Comparison of ENCODE assay signal across 13 mouse cellular contexts in genomic region chr17:80952305-80952704, GRCm38 (mm10). TPM values are rescaled to one million over a fixed set of nuclear protein-coding genes. Genes with fewer than 3 reads are reported as not detected.
DNase-seq lines count a peak whose midpoint lies in the region; ATAC-seq lines count a peak whose summit lies in the region.
"Had no signal": no experiment of that assay in that cellular context is flagged by ENCODE, and none has a peak within 500 bp of the region (broad histone marks: within the 10 kb centered on the region; RNA-seq: fewer than 3 reads in every experiment).

No protein-coding gene starts in this region.

- H3K9ac ChIP-seq in hindbrain, embryonic 16.5 days (ENCODE audit: low read depth, low read length): no peak overlapping the region
- no peak overlapping the region for H3K9ac ChIP-seq in liver, embryonic 11.5 days (ENCODE audit: low read depth, low read length)
- H3K9ac ChIP-seq in kidney, embryonic 16.5 days (replicated peaks; ENCODE audit: low read length): no peak overlapping the region
- H3K9ac ChIP-seq: heart, embryonic 15.5 days; liver, embryonic 12.5 days had no signal

- H3K4me3 ChIP-seq in hindbrain, embryonic 16.5 days (ENCODE audit: low read length): no peak overlapping the region
- H3K4me3 ChIP-seq in liver, embryonic 11.5 days (ENCODE audit: low read depth, low read length): no peak overlapping the region
- no peak overlapping the region for H3K4me3 ChIP-seq in kidney, embryonic 16.5 days (ENCODE audit: low read length)
- H3K4me3 ChIP-seq: embryonic facial prominence, embryonic 10.5 days; heart, embryonic 15.5 days; liver, embryonic 12.5 days had no signal

- no peaks in the 10 kb centered on the region for H3K9me3 ChIP-seq in hindbrain, embryonic 16.5 days (ENCODE audit: control insufficient read depth, low read length)
- no peaks in the 10 kb centered on the region for H3K9me3 ChIP-seq in liver, embryonic 11.5 days (ENCODE audit: control insufficient read depth, low read length)
- no peaks in the 10 kb centered on the region for H3K9me3 ChIP-seq in kidney, embryonic 16.5 days (ENCODE audit: low read length)
- H3K9me3 ChIP-seq: embryonic facial prominence, embryonic 10.5 days; heart, embryonic 15.5 days; liver, embryonic 12.5 days had no signal

- peak; percentile 85 for DNase-seq in left cerebral cortex, postnatal 4 days
- no peak for DNase-seq in left cerebral cortex, postnatal 25 days (ENCODE audit: low spot score in 2 of 2)
- peak; percentile 84 for DNase-seq in cerebellum, adult 9-11 months
- peak; percentile 85 for DNase-seq in retina, postnatal 1 day
- DNase-seq in lung, postnatal 36 days: no peak
- DNase-seq in liver, embryonic 11.5 days (ENCODE audit: low spot score): no peak
- DNase-seq: thymus, adult 18-20 months had no signal

- H3K4me1 ChIP-seq in hindbrain, embryonic 16.5 days (ENCODE audit: control insufficient read depth, insufficient read depth, low read depth, low read length): peaks cover 7% of the 10 kb centered on the region
- no peaks in the 10 kb centered on the region for H3K4me1 ChIP-seq in liver, embryonic 11.5 days (replicated peaks; ENCODE audit: control insufficient read depth, insufficient read depth, low read length)
- no peaks in the 10 kb centered on the region for H3K4me1 ChIP-seq in kidney, embryonic 16.5 days (ENCODE audit: insufficient read depth, low read length)
- H3K4me1 ChIP-seq: liver, embryonic 12.5 days had no signal

- peak; percentile 60 for ATAC-seq in hindbrain, embryonic 16.5 days
- ATAC-seq in liver, embryonic 11.5 days (replicated peaks; ENCODE audit: low FRiP score): no peak
- ATAC-seq in kidney, embryonic 16.5 days (ENCODE audit: low FRiP score, low TSS enrichment): no peak
- ATAC-seq: intestine, embryonic 16.5 days; liver, embryonic 12.5 days had no signal

- intact Hi-C loops in left cerebral cortex, postnatal 4 days (cut with DNase I): no loop called here
- intact Hi-C loops in left cerebral cortex, postnatal 25 days (cut with DNase I): no loop called here

- H3K27ac ChIP-seq in hindbrain, embryonic 16.5 days (ENCODE audit: low read depth, low read length): no peak overlapping the region
- no peak overlapping the region for H3K27ac ChIP-seq in liver, embryonic 11.5 days (ENCODE audit: low read depth, low read length)
- no peak overlapping the region for H3K27ac ChIP-seq in kidney, embryonic 16.5 days (ENCODE audit: low read length)
- H3K27ac ChIP-seq: embryonic facial prominence, embryonic 10.5 days; heart, embryonic 15.5 days; liver, embryonic 12.5 days had no signal

- no peak overlapping the region for H3K4me2 ChIP-seq in hindbrain, embryonic 16.5 days (ENCODE audit: low read length)
- H3K4me2 ChIP-seq in liver, embryonic 11.5 days: no peak overlapping the region
- no peak overlapping the region for H3K4me2 ChIP-seq in kidney, embryonic 16.5 days (replicated peaks; ENCODE audit: low read depth, low read length)
- H3K4me2 ChIP-seq: liver, embryonic 12.5 days had no signal

- H3K27me3 ChIP-seq in hindbrain, embryonic 16.5 days (replicated peaks; ENCODE audit: control insufficient read depth, insufficient read depth, low read length): no peaks in the 10 kb centered on the region
- H3K27me3 ChIP-seq in liver, embryonic 11.5 days (replicated peaks; ENCODE audit: control insufficient read depth, insufficient read depth, low read length): no peaks in the 10 kb centered on the region
- H3K27me3 ChIP-seq in kidney, embryonic 16.5 days (ENCODE audit: insufficient read depth, low read length): no peaks in the 10 kb centered on the region
- H3K27me3 ChIP-seq: heart, embryonic 15.5 days had no signal

- WGBS in hindbrain, embryonic 16.5 days: 45% methylated on average over 7 of the region's 7 CpGs
- WGBS in liver, embryonic 11.5 days: 71% methylated on average over 7 of the region's 7 CpGs
- 76% methylated on average over 7 of the region's 7 CpGs for WGBS in kidney, embryonic 16.5 days

- no peaks in the 10 kb centered on the region for H3K36me3 ChIP-seq in hindbrain, embryonic 16.5 days (ENCODE audit: control insufficient read depth, insufficient read depth, low read length)
- no peaks in the 10 kb centered on the region for H3K36me3 ChIP-seq in liver, embryonic 11.5 days (ENCODE audit: control insufficient read depth, insufficient read depth, low read length)
- H3K36me3 ChIP-seq in kidney, embryonic 16.5 days (ENCODE audit: insufficient read depth, low read length): no peaks in the 10 kb centered on the region
- H3K36me3 ChIP-seq: embryonic facial prominence, embryonic 10.5 days; heart, embryonic 15.5 days; liver, embryonic 12.5 days had no signal

RNA-seq across cellular contexts. Expression of gene Tmem178, which starts 7.9 kb away (rescaled TPM):
- total RNA-seq in left cerebral cortex, postnatal 4 days (2021): 10 to 100 TPM; 37.9 to 41.7 TPM
- total RNA-seq in left cerebral cortex, postnatal 25 days (2021): 100 to 1,000 TPM in 1 of 2 experiments, 10 to 100 TPM in 1; 98.7 to 124 TPM
- polyA plus RNA-seq in hindbrain, embryonic 16.5 days (2015; fragmentation: Nextera tagmentation; extraction: Ambion mirVana): 26.5 and 29.4 TPM in 2 replicates
- 1.4 and 1.9 TPM in 2 replicates for polyA plus RNA-seq in liver, embryonic 11.5 days (2014; fragmentation: Nextera tagmentation; extraction: Ambion mirVana)
- polyA plus RNA-seq in kidney, embryonic 16.5 days (2015; fragmentation: Nextera tagmentation; extraction: Ambion mirVana): 16.8 and 17.8 TPM in 2 replicates

Comparison
In these comparisons a context has a peak if more than half of its experiments do, and no peak if none do; other contexts are left out.
1. DNase-seq: peak in left cerebral cortex, postnatal 4 days (single experiment), cerebellum, adult 9-11 months (single experiment) and retina, postnatal 1 day (single experiment); none in left cerebral cortex, postnatal 25 days (0 of 2), lung, postnatal 36 days (single experiment) and liver, embryonic 11.5 days (single experiment).